Mouse (Mus musculus) liver, embryonic 14.5 days (tissue): ENCODE data around the gene Gabrb3. TPM values are rescaled to one million over a fixed set of nuclear protein-coding genes. Genes with fewer than 3 reads are reported as not detected.

Experiments
- ATAC-seq: fragments of 200-750 bp; cut with Nextera tagmentation; 2 replicates; pipeline ENCODE4 v1.8.0; 2017; ENCODE audit warnings: moderate number of reproducible peaks, mild to moderate bottlenecking, moderate library complexity; ENCODE audit not compliant: insufficient read depth
- DNase-seq, 3 experiments: peaks; one replicate each; pipeline ENCODE4 v3.0.0-alpha.2; 2012 to 2013; ENCODE audit warnings: low read depth in 3 of 3, low spot score in 3 of 3
- H3K27ac ChIP-seq: fragments of 300-500 bp; sonication (generic); 2 replicates; pipeline ENCODE4 v1.5.1; 2014; ENCODE audit warnings: moderate library complexity, mild to moderate bottlenecking, control low read depth, inconsistent platforms
- H3K27me3 ChIP-seq: fragments of 300-500 bp; sonication (generic); 2 replicates; pipeline ENCODE4 v1.6.1; 2014; ENCODE audit warnings: mild to moderate bottlenecking, low read length, moderate library complexity; ENCODE audit not compliant: control insufficient read depth, insufficient read depth
- H3K36me3 ChIP-seq: fragments of 300-500 bp; sonication (generic); replicated peaks from 2 replicates; pipeline ENCODE4 v1.6.1; 2014; ENCODE audit warnings: low read depth; ENCODE audit not compliant: control insufficient read depth, insufficient read depth
- H3K4me1 ChIP-seq, 2 experiments: fragments of 200-500 bp in 1 of 2; fragments of 300-500 bp in 1 of 2; sonication (generic) in 1 of 2; replicated peaks; 2 replicates each; pipeline ENCODE4 v1.6.1; 2012 to 2014; ENCODE audit warnings: antibody characterized with exemption in 1 of 2, inconsistent platforms in 1 of 2, low read length in 1 of 2; ENCODE audit not compliant: control insufficient read depth in 2 of 2, insufficient read depth in 2 of 2
- H3K4me2 ChIP-seq: fragments of 300-500 bp; sonication (generic); 2 replicates; pipeline ENCODE4 v1.6.1; 2014; ENCODE audit warnings: low read depth, mild to moderate bottlenecking, control low read depth, moderate library complexity
- H3K4me3 ChIP-seq, 2 experiments: fragments of 200-500 bp in 1 of 2; fragments of 300-500 bp in 1 of 2; sonication (generic) in 1 of 2; 2 replicates each; pipeline ENCODE4 v1.5.1; 2012 to 2014; ENCODE audit warnings: low read depth in 2 of 2, low read length in 2 of 2, mild to moderate bottlenecking in 2 of 2, control low read depth in 1 of 2, inconsistent platforms in 1 of 2, moderate library complexity in 1 of 2; ENCODE audit not compliant: insufficient read depth in 1 of 2
- H3K9ac ChIP-seq: fragments of 300-500 bp; sonication (generic); replicated peaks from 2 replicates; pipeline ENCODE4 v1.6.1; 2014; ENCODE audit warnings: mild to moderate bottlenecking, control low read depth, moderate library complexity
- H3K9me3 ChIP-seq: fragments of 300-500 bp; sonication (generic); 2 replicates; pipeline ENCODE4 v1.6.1; 2016; ENCODE audit warnings: low read length, mixed read lengths; ENCODE audit not compliant: control insufficient read depth
- CTCF ChIP-seq: IDR thresholded peaks from 2 replicates; pipeline ENCODE4 v1.5.1; 2016; ENCODE audit warnings: antibody characterized with exemption, low read depth, control low read depth
- EP300 ChIP-seq: IDR thresholded peaks from 2 replicates; pipeline ENCODE4 v1.6.1; 2016; ENCODE audit warnings: antibody characterized with exemption, low read depth
- WGBS: fragments of 180-500 bp; shearing (Covaris S2); extraction: QIAGEN DNeasy Blood & Tissue Kit; methylation state at CpG from one replicate; pipeline ENCODE4 v1.1.7; 2014; ENCODE audit not compliant: insufficient replicate concordance; 5-methylcytosine and 5-hydroxymethylcytosine counted together
- polyA plus RNA-seq, 2 experiments: library from polyadenylated mRNA; depleted of rRNA in 1 of 2; stranded (reverse) in 1 of 2; unstranded in 1 of 2; fragments of >200 nt; fragmentation: Nextera tagmentation in 1 of 2; extraction: Ambion mirVana in 1 of 2; gene quantifications; 2 replicates each; pipeline versions ENCODE4 v1.2.1 to v1.2.3; 2012 to 2014

The Gabrb3 gene
- polyA plus RNA-seq, 2 experiments: 0.02 TPM; not detected in 1

DNA sequence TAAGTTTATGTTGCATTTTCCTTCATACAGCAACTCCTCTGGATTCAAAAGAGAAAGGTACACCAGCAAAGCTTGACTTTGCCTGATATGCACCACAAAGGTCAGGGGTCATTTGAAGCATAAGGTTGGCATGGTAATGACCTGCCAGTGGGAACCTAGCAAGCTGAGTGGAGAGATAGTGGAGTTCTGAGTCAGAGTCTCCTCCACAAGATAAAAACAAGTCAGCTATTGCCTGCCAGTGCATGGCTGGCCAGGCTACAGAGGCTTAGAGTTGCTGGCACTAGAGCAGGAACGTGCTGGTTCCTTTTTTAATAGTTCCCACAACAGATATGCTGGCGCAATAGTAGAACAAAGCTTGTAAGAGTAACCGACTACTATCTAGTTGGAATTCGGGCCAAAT is 25.9 kb upstream of the Gabrb3 start:
- WGBS: 47% methylated on average over 4 of the region's 4 CpGs
- Histone ChIP-seq H3K4me3 (no peak overlapping the region), H3K36me3 (no peaks in the 10 kb centered on the region), H3K4me2 (no peak overlapping the region), H3K9ac (no peak overlapping the region), H3K27me3 (no peaks in the 10 kb centered on the region), H3K27ac (no peak overlapping the region), H3K9me3 (no peaks in the 10 kb centered on the region), H3K4me1 (no peaks in the 10 kb centered on the region)
- no peak for DNase-seq
- TF ChIP-seq CTCF (no peak), EP300 (no peak)
- no peak for ATAC-seq

DNA sequence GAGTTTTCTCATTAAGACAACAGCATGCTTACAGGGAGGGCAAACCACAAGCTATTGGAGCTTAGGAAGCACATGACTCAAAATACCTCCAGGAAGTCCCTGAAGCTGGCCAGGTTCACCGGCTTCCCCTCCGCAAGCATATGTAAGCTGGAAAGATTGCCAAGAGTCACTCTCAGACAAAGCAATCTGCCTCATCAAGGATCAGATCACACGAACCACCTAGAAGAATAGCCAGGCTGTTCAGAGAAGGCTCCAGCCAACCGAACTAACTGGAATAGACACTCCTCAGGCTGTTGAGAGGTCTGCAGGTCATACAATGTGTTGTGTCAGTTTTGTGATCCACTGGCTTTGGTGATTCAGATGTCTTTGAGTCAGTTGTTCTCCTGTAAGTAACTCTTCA is 8.3 kb upstream of the Gabrb3 start:
- no peak for ATAC-seq
- 51% methylated on average over 4 of the region's 4 CpGs for WGBS

DNA sequence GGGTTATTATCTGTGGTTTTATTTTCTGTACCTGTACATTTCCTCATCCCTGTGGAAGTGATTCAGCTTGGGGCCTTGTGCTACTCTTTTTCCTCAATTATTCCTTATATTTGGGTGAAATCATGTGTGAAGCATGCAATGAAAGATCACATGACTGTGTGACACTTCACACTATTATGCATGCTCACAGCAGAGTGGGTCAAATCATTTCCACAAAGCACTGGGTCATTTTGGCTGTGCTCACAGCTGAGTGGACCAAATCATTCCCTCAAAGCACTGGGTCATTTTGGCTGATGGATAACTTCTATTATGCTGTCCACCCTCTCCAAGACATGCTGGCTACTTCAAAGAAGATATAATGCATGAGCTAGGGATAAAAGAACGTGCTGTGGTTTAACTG is 6.6 kb upstream of the Gabrb3 start:
- H3K4me3 ChIP-seq: no peak overlapping the region
- H3K4me1 ChIP-seq: no peaks in the 10 kb centered on the region
- H3K9me3 ChIP-seq: no peaks in the 10 kb centered on the region
- H3K27me3 ChIP-seq: no peaks in the 10 kb centered on the region
- H3K36me3 ChIP-seq: no peaks in the 10 kb centered on the region
- H3K27ac ChIP-seq: no peak overlapping the region
- no peak for TF ChIP-seq EP300
- ATAC-seq (no peak), DNase-seq (no peak)
- H3K4me2 ChIP-seq: no peak overlapping the region
- 17% methylated on average over 1 of the region's 1 CpGs for WGBS
- no peak overlapping the region for H3K9ac ChIP-seq

More for the DNA sequence above, 8.3 kb upstream of the Gabrb3 start:
- Histone ChIP-seq H3K4me3 (no peak overlapping the region), H3K9ac (no peak overlapping the region), H3K27ac (no peak overlapping the region), H3K27me3 (no peaks in the 10 kb centered on the region), H3K9me3 (no peaks in the 10 kb centered on the region), H3K36me3 (no peaks in the 10 kb centered on the region), H3K4me2 (no peak overlapping the region), H3K4me1 (no peaks in the 10 kb centered on the region)
- DNase-seq: no peak
- TF ChIP-seq CTCF: no peak
- TF ChIP-seq EP300: no peak

DNA sequence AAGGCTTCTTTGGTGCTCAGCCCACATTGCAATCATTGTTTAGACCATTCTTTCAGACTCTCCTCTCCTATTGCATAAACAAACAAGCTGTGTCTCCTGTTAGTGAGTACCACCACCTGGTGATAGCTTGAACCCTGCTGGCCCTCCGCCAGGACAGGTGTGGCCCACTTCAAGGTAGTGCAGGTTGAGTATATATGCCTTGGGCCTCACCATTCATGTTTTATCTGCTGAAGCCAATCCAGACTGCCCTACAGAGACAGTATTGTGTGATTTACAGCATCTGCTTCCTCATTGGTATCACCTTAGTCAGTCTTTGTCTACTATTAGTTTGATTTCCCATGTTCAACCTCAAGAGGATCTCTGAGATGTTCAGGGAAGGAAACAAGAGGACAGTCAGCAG is 1.6 kb downstream of the Gabrb3 start:
- H3K36me3 ChIP-seq: no peaks in the 10 kb centered on the region
- TF ChIP-seq CTCF (no peak), EP300 (no peak)
- no peak overlapping the region for H3K4me3 ChIP-seq
- H3K27me3 ChIP-seq: no peaks in the 10 kb centered on the region
- ATAC-seq (no peak), DNase-seq (no peak)
- H3K27ac ChIP-seq: no peak overlapping the region
- H3K9me3 ChIP-seq: no peaks in the 10 kb centered on the region
- no peak overlapping the region for H3K9ac ChIP-seq
- WGBS: 68% methylated on average over 1 of the region's 1 CpGs
- H3K4me2 ChIP-seq: no peak overlapping the region
- no peaks in the 10 kb centered on the region for H3K4me1 ChIP-seq

DNA sequence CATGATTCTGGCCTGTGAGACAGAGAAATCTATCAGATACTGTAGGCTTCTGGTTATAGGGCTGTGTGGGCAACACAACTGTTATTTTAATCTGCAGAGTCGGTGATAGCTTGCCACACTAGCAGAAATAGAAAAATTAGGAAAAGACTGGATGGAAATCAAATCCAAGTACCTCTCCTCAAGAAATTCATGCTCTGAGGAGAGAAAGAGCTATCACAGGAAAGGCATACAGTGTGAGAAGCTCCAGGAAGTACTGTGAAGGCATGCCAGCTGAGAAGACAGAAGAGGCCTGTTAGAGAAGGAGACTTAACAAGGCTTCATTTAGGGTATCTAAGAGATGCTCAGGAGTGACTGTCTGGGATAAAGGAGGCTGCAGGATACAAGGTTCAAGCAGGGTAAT is 3.2 kb downstream of the Gabrb3 start:
- no peak overlapping the region for H3K27ac ChIP-seq
- no peaks in the 10 kb centered on the region for H3K9me3 ChIP-seq
- no peaks in the 10 kb centered on the region for H3K4me1 ChIP-seq
- DNase-seq: no peak
- no peak for ATAC-seq
- H3K9ac ChIP-seq: no peak overlapping the region
- no peak overlapping the region for H3K4me2 ChIP-seq
- H3K4me3 ChIP-seq: no peak overlapping the region
- no peaks in the 10 kb centered on the region for H3K36me3 ChIP-seq
- H3K27me3 ChIP-seq: no peaks in the 10 kb centered on the region
- WGBS: 69% methylated on average over 1 of the region's 1 CpGs
- no peak for TF ChIP-seq EP300
- no peak for TF ChIP-seq CTCF
